Mouse (Mus musculus) right cerebral cortex, postnatal 25 days (tissue): ENCODE results near the gene Chrnb2.

Source experiments
- DNase-seq: peaks from one replicate; pipeline ENCODE4 v3.0.0; 2022

The Chrnb2 gene

GRCm38 (mm10) chr3:89704064-89704463 is 60.4 kb downstream of the Chrnb2 start:
- peak; percentile 20 for DNase-seq

- no peak for DNase-seq
Measured at GRCm38 (mm10) chr3:89703596-89703995, 60.8 kb downstream of the Chrnb2 start.

- no peak for DNase-seq
Measured at GRCm38 (mm10) chr3:89700461-89700860, 64.0 kb downstream of the Chrnb2 start.

GRCm38 (mm10) chr3:89698958-89699357 is 65.5 kb downstream of the Chrnb2 start:
- no peak for DNase-seq
